Mouse (Mus musculus) thymus, adult 2 months (tissue): ENCODE measurements around the gene 9130409I23Rik. TPM values are rescaled to one million over a fixed set of nuclear protein-coding genes. Genes with fewer than 3 reads are reported as not detected.

Experiments used
- DNase-seq: peaks from one replicate; pipeline ENCODE4 v3.0.0; 2021
- H3K27ac ChIP-seq: fragments of 200-500 bp; 2 replicates; pipeline ENCODE4 v1.5.1; 2012; ENCODE audit warnings: low read length, control low read depth; ENCODE audit not compliant: control insufficient read depth, insufficient read depth
- H3K27me3 ChIP-seq: fragments of 200-500 bp; 2 replicates; pipeline ENCODE4 v1.6.1; 2012; ENCODE audit warnings: mild to moderate bottlenecking, low read length, moderate library complexity, mixed read lengths; ENCODE audit not compliant: control insufficient read depth, insufficient read depth
- H3K36me3 ChIP-seq: fragments of 200-500 bp; 2 replicates; pipeline ENCODE4 v1.6.1; 2012; ENCODE audit warnings: mild to moderate bottlenecking, low read length, moderate library complexity; ENCODE audit not compliant: control insufficient read depth, insufficient read depth
- H3K4me1 ChIP-seq: fragments of 200-500 bp; replicated peaks from 2 replicates; pipeline ENCODE4 v1.6.1; 2012; ENCODE audit warnings: low read length; ENCODE audit not compliant: control insufficient read depth, insufficient read depth
- H3K4me3 ChIP-seq: fragments of 200-500 bp; 2 replicates; pipeline ENCODE4 v1.5.1; 2012; ENCODE audit warnings: mild to moderate bottlenecking, low read length, control low read depth, moderate library complexity; ENCODE audit not compliant: control insufficient read depth, insufficient read depth
- CTCF ChIP-seq: fragments of 200-500 bp; IDR thresholded peaks from 2 replicates; pipeline ENCODE4 v1.5.1; 2012; ENCODE audit warnings: mild to moderate bottlenecking, control low read depth, low read length, moderate library complexity, borderline replicate concordance; ENCODE audit not compliant: control insufficient read depth, poor library complexity, insufficient read depth; ENCODE audit errors: extremely low read depth
- POLR2A ChIP-seq: fragments of 200-500 bp; IDR thresholded peaks from 2 replicates; pipeline ENCODE4 v1.6.1; 2012; ENCODE audit warnings: mild to moderate bottlenecking, low read length, control low read depth, moderate library complexity; ENCODE audit not compliant: control insufficient read depth, poor library complexity, insufficient read depth; ENCODE audit errors: extremely low read depth
- WGBS: fragments of 180-500 bp; shearing (Covaris S2); methylation state at CpG from one replicate; pipeline ENCODE4 v1.1.7; 2018; 5-methylcytosine and 5-hydroxymethylcytosine counted together
- polyA plus RNA-seq: library from polyadenylated mRNA; depleted of rRNA; stranded (reverse); fragments of >200 nt; gene quantifications from 2 replicates; pipeline ENCODE4 v1.2.3, GENCODE M21; 2012; rRNA removed

Gene 9130409I23Rik
- polyA plus RNA-seq = 0.06 and 0.09 TPM in 2 replicates

- no peak for DNase-seq
- no peaks in the 10 kb centered on the region for H3K36me3 ChIP-seq
- H3K4me1 ChIP-seq = no peaks in the 10 kb centered on the region
- no peak within 1 kb of the TSS for H3K27ac ChIP-seq
- no peak for TF ChIP-seq CTCF
- no peak for TF ChIP-seq POLR2A
- no peak within 1 kb of the TSS for H3K4me3 ChIP-seq
- 92% methylated on average over 6 of the region's 6 CpGs for WGBS
- no peaks in the 10 kb centered on the region for H3K27me3 ChIP-seq
Measured at GRCm38 (mm10) chr1:181050937-181051336, at the start of gene 9130409I23Rik. 9130409I23Rik (plus strand) TSS chr1:181051237.

DNA sequence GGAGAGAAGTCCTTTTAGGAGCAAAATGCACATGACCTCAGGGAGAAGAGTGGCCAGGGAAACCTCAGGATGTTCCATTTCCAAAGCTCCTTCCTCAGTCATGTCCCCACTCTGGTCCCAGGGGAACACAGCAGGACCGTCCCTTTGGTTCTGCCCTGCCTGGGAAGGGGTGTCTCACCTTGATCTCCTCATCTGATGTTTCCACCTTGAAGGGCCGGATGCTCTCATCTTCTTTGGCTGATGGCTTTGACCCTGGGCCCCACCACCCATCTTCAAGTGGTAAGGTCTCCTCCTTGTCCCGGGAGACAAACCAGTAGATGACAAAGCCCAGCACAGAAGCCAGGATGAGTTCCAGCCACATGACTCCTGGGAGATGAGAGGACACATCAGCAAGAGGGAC lies 49.4 kb upstream of the 9130409I23Rik start:
- Histone ChIP-seq H3K27me3 (no peaks in the 10 kb centered on the region), H3K4me3 (no peak overlapping the region), H3K4me1 (no peaks in the 10 kb centered on the region), H3K27ac (no peak overlapping the region), H3K36me3 (no peaks in the 10 kb centered on the region)
- no peak for TF ChIP-seq CTCF
- TF ChIP-seq POLR2A = no peak
- WGBS = 92% methylated on average over 3 of the region's 3 CpGs
- DNase-seq = no peak

- Histone ChIP-seq H3K27me3 (no peaks in the 10 kb centered on the region), H3K36me3 (no peaks in the 10 kb centered on the region), H3K4me1 (no peaks in the 10 kb centered on the region), H3K27ac (no peak overlapping the region), H3K4me3 (no peak overlapping the region)
- WGBS = 87% methylated on average over 2 of the region's 2 CpGs
- DNase-seq = no peak
- TF ChIP-seq POLR2A (no peak), CTCF (no peak)
Measured at GRCm38 (mm10) chr1:181003790-181004189, 47.2 kb upstream of the 9130409I23Rik start.

GRCm38 (mm10) chr1:181005331-181005730 lies 45.7 kb upstream of the 9130409I23Rik start:
- no peak for TF ChIP-seq CTCF
- TF ChIP-seq POLR2A = no peak
- Histone ChIP-seq H3K36me3 (no peaks in the 10 kb centered on the region), H3K4me1 (no peaks in the 10 kb centered on the region), H3K27me3 (no peaks in the 10 kb centered on the region), H3K4me3 (no peak overlapping the region), H3K27ac (no peak overlapping the region)
- DNase-seq = no peak
- 82% methylated on average over 8 of the region's 8 CpGs for WGBS

GRCm38 (mm10) chr1:181007831-181008230 lies 43.2 kb upstream of the 9130409I23Rik start:
- 96% methylated on average over 6 of the region's 6 CpGs for whole genome bisulfite sequencing
- no peak for DNase-seq
- Histone ChIP-seq H3K4me1 (no peaks in the 10 kb centered on the region; the same call in 1 of the 2 replicates), H3K4me3 (no peak overlapping the region), H3K27ac (no peak overlapping the region), H3K27me3 (no peaks in the 10 kb centered on the region), H3K36me3 (no peaks in the 10 kb centered on the region)
- no peak for TF ChIP-seq POLR2A
- TF ChIP-seq CTCF = no peak

DNA sequence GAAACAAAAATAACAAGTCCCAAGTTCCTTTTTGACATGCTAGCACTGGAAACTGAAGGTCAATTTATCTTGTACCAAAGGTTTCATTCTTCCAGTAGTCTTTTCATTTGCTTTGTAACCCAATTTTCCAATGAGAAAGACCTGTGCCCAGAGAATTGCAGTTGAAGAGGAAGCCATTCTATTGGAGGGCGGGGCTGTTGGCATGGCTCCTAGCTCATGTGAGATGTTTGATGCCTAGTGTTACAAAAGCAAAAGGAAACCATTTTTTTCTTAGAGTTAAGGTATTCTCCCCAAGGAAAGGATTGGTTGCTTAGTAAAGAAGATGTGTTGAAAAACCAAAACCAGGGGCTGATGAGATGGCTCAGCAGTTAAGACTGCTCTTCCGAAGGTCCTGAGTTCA lies 42.8 kb upstream of the 9130409I23Rik start:
- WGBS = 97% methylated on average over 2 of the region's 2 CpGs
- Histone ChIP-seq H3K4me3 (no peak overlapping the region), H3K36me3 (no peaks in the 10 kb centered on the region), H3K4me1 (no peaks in the 10 kb centered on the region; the same call in none of the 2 replicates), H3K27me3 (no peaks in the 10 kb centered on the region), H3K27ac (no peak overlapping the region)
- TF ChIP-seq POLR2A (no peak), CTCF (no peak)
- no peak for DNase-seq

GRCm38 (mm10) chr1:181009011-181009590 lies 41.9 kb upstream of the 9130409I23Rik start:
- no peak for DNase-seq
- WGBS = 96% methylated on average over 4 of the region's 4 CpGs
- no peaks in the 10 kb centered on the region for H3K36me3 ChIP-seq
- no peak for TF ChIP-seq CTCF
- TF ChIP-seq POLR2A = no peak
- H3K27ac ChIP-seq = no peak overlapping the region
- H3K27me3 ChIP-seq = no peaks in the 10 kb centered on the region
- no peak overlapping the region for H3K4me3 ChIP-seq
- H3K4me1 ChIP-seq = no peaks in the 10 kb centered on the region; the same call in none of the 2 replicates
